Mouse (Mus musculus) liver, embryonic 13.5 days (tissue): ENCODE measurements around the gene Mms22l. TPM values are rescaled to one million over a fixed set of nuclear protein-coding genes. Genes with fewer than 3 reads are reported as not detected.
"Not testable (repeated sequence)": the region's sequence is repeated elsewhere in the genome, so short reads cannot be mapped to it uniquely, and the experiment has no call there.

Experiments used
- ATAC-seq: fragments of 200-750 bp; cut with Nextera tagmentation; 2 replicates; pipeline ENCODE4 v1.8.0; 2017; ENCODE audit warnings: low read depth, mild to moderate bottlenecking, moderate number of reproducible peaks, moderate library complexity
- DNase-seq: peaks from one replicate; pipeline ENCODE4 v3.0.0; 2022
- H3K27ac ChIP-seq: fragments of 300-500 bp; sonication (generic); 2 replicates; pipeline ENCODE4 v1.5.1; 2015; ENCODE audit warnings: moderate library complexity, mild to moderate bottlenecking, inconsistent platforms
- H3K27me3 ChIP-seq: fragments of 300-500 bp; sonication (generic); 2 replicates; pipeline ENCODE4 v1.6.1; 2015; ENCODE audit warnings: mild to moderate bottlenecking, inconsistent platforms
- H3K36me3 ChIP-seq: fragments of 300-500 bp; sonication (generic); 2 replicates; pipeline ENCODE4 v1.6.1; 2015; ENCODE audit warnings: mild to moderate bottlenecking, inconsistent platforms
- H3K4me1 ChIP-seq: fragments of 300-500 bp; sonication (generic); replicated peaks from 2 replicates; pipeline ENCODE4 v1.6.1; 2015; ENCODE audit warnings: inconsistent platforms
- H3K4me2 ChIP-seq: fragments of 300-500 bp; sonication (generic); 2 replicates; pipeline ENCODE4 v1.6.1; 2015; ENCODE audit warnings: inconsistent platforms, mild to moderate bottlenecking, moderate library complexity
- H3K4me3 ChIP-seq: fragments of 300-500 bp; sonication (generic); replicated peaks from 2 replicates; pipeline ENCODE4 v1.5.1; 2015; ENCODE audit warnings: mild to moderate bottlenecking, inconsistent platforms
- H3K9ac ChIP-seq: fragments of 300-500 bp; sonication (generic); 2 replicates; pipeline ENCODE4 v1.6.1; 2015; ENCODE audit warnings: mild to moderate bottlenecking, inconsistent platforms
- H3K9me3 ChIP-seq: fragments of 300-500 bp; sonication (generic); replicated peaks from 2 replicates; pipeline ENCODE4 v1.6.1; 2016; ENCODE audit warnings: inconsistent platforms
- WGBS: fragments of 180-500 bp; shearing (Covaris S2); methylation state at CpG from one replicate; pipeline ENCODE4 v1.1.7; 2015; ENCODE audit not compliant: insufficient replicate concordance; 5-methylcytosine and 5-hydroxymethylcytosine counted together
- polyA plus RNA-seq: library from polyadenylated mRNA; unstranded; fragments of >200 nt; fragmentation: Nextera tagmentation; extraction: Ambion mirVana; gene quantifications from 2 replicates; pipeline ENCODE4 v1.2.1, GENCODE M21; 2015

Mms22l gene
- polyA plus RNA-seq = 24.6 and 29.2 TPM in 2 replicates

GRCm38 (mm10) chr4:24496116-24496952, at the start of gene Mms22l:
Gene Mms22l (plus strand): TSS chr4:24496451.
- H3K4me2 ChIP-seq = peak within 1 kb of the TSS; percentile 74
- DNase-seq (peak; percentile 91), ATAC-seq (peak; percentile 97)
- under 1% methylated on average over 83 of the region's 83 CpGs for WGBS
- H3K27ac ChIP-seq = peak within 1 kb of the TSS; percentile 90
- H3K36me3 ChIP-seq = peaks cover 21% of the 10 kb centered on the region
- peak within 1 kb of the TSS; percentile 92 for H3K9ac ChIP-seq
- H3K27me3 ChIP-seq = no peaks in the 10 kb centered on the region
- peaks cover 15% of the 10 kb centered on the region for H3K4me1 ChIP-seq
- peak within 1 kb of the TSS; percentile 89 for H3K4me3 ChIP-seq
- H3K9me3 ChIP-seq = no peaks in the 10 kb centered on the region

GRCm38 (mm10) chr4:24484046-24484445, 12.2 kb upstream of the Mms22l start:
- ATAC-seq, H3K4me2 ChIP-seq, H3K36me3 ChIP-seq, H3K9me3 ChIP-seq, H3K9ac ChIP-seq, DNase-seq, H3K4me1 ChIP-seq, H3K27me3 ChIP-seq, H3K27ac ChIP-seq, H3K4me3 ChIP-seq: not testable (repeated sequence)
- 76% methylated on average over 4 of the region's 4 CpGs for WGBS

GRCm38 (mm10) chr4:24496953-24497319, 685 bp downstream of the Mms22l start:
- peaks cover 15% of the 10 kb centered on the region for H3K4me1 ChIP-seq
- WGBS = 0% methylated on average over 7 of the region's 7 CpGs
- peaks cover 25% of the 10 kb centered on the region for H3K36me3 ChIP-seq
- H3K27ac ChIP-seq = peak overlapping the region; percentile 86
- H3K9me3 ChIP-seq = no peaks in the 10 kb centered on the region
- peak overlapping the region; percentile 92 for H3K9ac ChIP-seq
- H3K4me3 ChIP-seq = peak overlapping the region; percentile 89
- peak overlapping the region; percentile 74 for H3K4me2 ChIP-seq
- ATAC-seq (peak; percentile 11), DNase-seq (no peak)
- H3K27me3 ChIP-seq = no peaks in the 10 kb centered on the region

- H3K27ac ChIP-seq = no peak overlapping the region
- H3K9ac ChIP-seq = no peak overlapping the region
- peak; percentile 7 for DNase-seq
- H3K4me3 ChIP-seq = no peak overlapping the region
- H3K4me1 ChIP-seq = peaks cover 8% of the 10 kb centered on the region
- H3K27me3 ChIP-seq = no peaks in the 10 kb centered on the region
- 61% methylated on average over 3 of the region's 3 CpGs for WGBS
- no peak overlapping the region for H3K4me2 ChIP-seq
- ATAC-seq = peak; percentile 82
- H3K36me3 ChIP-seq = peaks cover 58% of the 10 kb centered on the region
- H3K9me3 ChIP-seq = no peaks in the 10 kb centered on the region
Observed at GRCm38 (mm10) chr4:24509195-24509594, 12.9 kb downstream of the Mms22l start.

- Histone ChIP-seq H3K27me3 (no peaks in the 10 kb centered on the region), H3K36me3 (peaks cover 47% of the 10 kb centered on the region), H3K9me3 (no peaks in the 10 kb centered on the region), H3K27ac (no peak overlapping the region), H3K4me2 (no peak overlapping the region), H3K9ac (no peak overlapping the region), H3K4me3 (no peak overlapping the region), H3K4me1 (no peaks in the 10 kb centered on the region)
- DNase-seq (no peak), ATAC-seq (no peak)
- 73% methylated on average over 4 of the region's 4 CpGs for WGBS
Observed at GRCm38 (mm10) chr4:24536989-24537388, 40.7 kb downstream of the Mms22l start.

- H3K9ac ChIP-seq = no peak overlapping the region
- no peaks in the 10 kb centered on the region for H3K9me3 ChIP-seq
- peaks cover 8% of the 10 kb centered on the region for H3K4me1 ChIP-seq
- H3K36me3 ChIP-seq = peaks cover 6% of the 10 kb centered on the region; the same call in 1 of the 2 replicates
- WGBS = 60% methylated on average over 3 of the region's 3 CpGs
- no peak overlapping the region for H3K4me3 ChIP-seq
- no peak overlapping the region for H3K27ac ChIP-seq
- H3K4me2 ChIP-seq = no peak overlapping the region
- ATAC-seq (no peak), DNase-seq (no peak)
- no peaks in the 10 kb centered on the region for H3K27me3 ChIP-seq
Observed at GRCm38 (mm10) chr4:24543421-24543820, 47.2 kb downstream of the Mms22l start.

- no peak for ATAC-seq
- no peak for DNase-seq
- 82% methylated on average over 5 of the region's 5 CpGs for WGBS
- peaks cover 1% of the 10 kb centered on the region; the same call in 1 of the 2 replicates for H3K36me3 ChIP-seq
- H3K9me3 ChIP-seq = no peaks in the 10 kb centered on the region
- no peak overlapping the region for H3K27ac ChIP-seq
- H3K9ac ChIP-seq = no peak overlapping the region
- no peak overlapping the region for H3K4me3 ChIP-seq
- H3K27me3 ChIP-seq = no peaks in the 10 kb centered on the region
- H3K4me2 ChIP-seq = no peak overlapping the region
- peaks cover 8% of the 10 kb centered on the region for H3K4me1 ChIP-seq
Observed at GRCm38 (mm10) chr4:24544677-24545151, 48.5 kb downstream of the Mms22l start.

GRCm38 (mm10) chr4:24556116-24556820, 60.0 kb downstream of the Mms22l start:
- no peaks in the 10 kb centered on the region for H3K27me3 ChIP-seq
- H3K4me3 ChIP-seq = no peak overlapping the region
- DNase-seq (peak; percentile 6), ATAC-seq (peak; percentile 67)
- H3K9ac ChIP-seq = no peak overlapping the region
- 26% methylated on average over 6 of the region's 6 CpGs for WGBS
- H3K9me3 ChIP-seq = no peaks in the 10 kb centered on the region
- H3K27ac ChIP-seq = no peak overlapping the region
- peaks cover 21% of the 10 kb centered on the region for H3K4me1 ChIP-seq
- H3K36me3 ChIP-seq = peaks cover 11% of the 10 kb centered on the region; the same call in 1 of the 2 replicates
- peak overlapping the region; percentile 10; the same call in 1 of the 2 replicates for H3K4me2 ChIP-seq

GRCm38 (mm10) chr4:24557149-24557548, 60.9 kb downstream of the Mms22l start:
- Histone ChIP-seq H3K9me3 (no peaks in the 10 kb centered on the region), H3K27me3 (no peaks in the 10 kb centered on the region), H3K4me2 (no peak overlapping the region), H3K27ac (no peak overlapping the region), H3K9ac (no peak overlapping the region), H3K4me3 (no peak overlapping the region), H3K36me3 (peaks cover 7% of the 10 kb centered on the region; the same call in 1 of the 2 replicates), H3K4me1 (peaks cover 18% of the 10 kb centered on the region)
- ATAC-seq (no peak), DNase-seq (no peak)
- 82% methylated on average over 4 of the region's 4 CpGs for WGBS

GRCm38 (mm10) chr4:24568026-24568425, 71.8 kb downstream of the Mms22l start:
- ATAC-seq (no peak), DNase-seq (no peak)
- whole genome bisulfite sequencing = 72% methylated on average over 6 of the region's 6 CpGs
- Histone ChIP-seq H3K9ac (no peak overlapping the region), H3K4me2 (no peak overlapping the region), H3K4me1 (no peaks in the 10 kb centered on the region), H3K9me3 (no peaks in the 10 kb centered on the region), H3K27ac (no peak overlapping the region), H3K27me3 (no peaks in the 10 kb centered on the region), H3K4me3 (no peak overlapping the region), H3K36me3 (peaks cover 6% of the 10 kb centered on the region)

- 79% methylated on average over 7 of the region's 7 CpGs for WGBS
- DNase-seq (no peak), ATAC-seq (no peak)
- H3K4me2 ChIP-seq = no peak overlapping the region
- no peaks in the 10 kb centered on the region for H3K4me1 ChIP-seq
- peaks cover 6% of the 10 kb centered on the region for H3K36me3 ChIP-seq
- H3K9me3 ChIP-seq = no peaks in the 10 kb centered on the region
- H3K27me3 ChIP-seq = no peaks in the 10 kb centered on the region
- no peak overlapping the region for H3K4me3 ChIP-seq
- no peak overlapping the region for H3K9ac ChIP-seq
- no peak overlapping the region for H3K27ac ChIP-seq
Observed at GRCm38 (mm10) chr4:24568989-24569556, 72.8 kb downstream of the Mms22l start.
